Mouse (Mus musculus) bone marrow macrophage, adult 2 months (primary cell): Measurements from ENCODE around the gene Rasa2. TPM values are rescaled to one million over a fixed set of nuclear protein-coding genes. Genes with fewer than 3 reads are reported as not detected.
A peak's percentile ranks its signal among the peaks of the same experiment; 100 is the strongest.

ENCODE experiments used
- H3K27ac ChIP-seq: 2 replicates; pipeline ENCODE4 v1.5.1; 2012; ENCODE audit warnings: low read depth, low read length; ENCODE audit not compliant: insufficient read depth
- H3K4me1 ChIP-seq: 2 replicates; pipeline ENCODE4 v1.6.1; 2012; ENCODE audit warnings: low read length; ENCODE audit not compliant: control insufficient read depth, insufficient read depth
- H3K4me3 ChIP-seq: 2 replicates; pipeline ENCODE4 v1.5.1; 2012; ENCODE audit warnings: mild to moderate bottlenecking, low read length, moderate library complexity; ENCODE audit not compliant: insufficient read depth
- CTCF ChIP-seq: IDR thresholded peaks from 2 replicates; pipeline ENCODE4 v1.5.1; 2012; ENCODE audit warnings: low read depth, mild to moderate bottlenecking, low read length, moderate library complexity
- POLR2A ChIP-seq: IDR thresholded peaks from 2 replicates; pipeline ENCODE4 v1.6.1; 2012; ENCODE audit warnings: mild to moderate bottlenecking, low read depth, low read length, borderline replicate concordance
- polyA plus RNA-seq: library from polyadenylated mRNA; stranded (reverse); fragments of >200 nt; gene quantifications from 2 replicates; pipeline ENCODE4 v1.2.4, GENCODE M21; 2012; ENCODE audit not compliant: missing spikeins, insufficient read depth, insufficient read length

Rasa2 gene
- polyA plus RNA-seq, 1 experiment = 5.2 TPM

GRCm38 (mm10) chr9:96669877-96670276 is 38.5 kb upstream of the Rasa2 start:
- Histone ChIP-seq H3K4me1 (0 out of 2 replicates have a peak, but pooled peaks cover 3% of the 10 kb centered on the region), H3K4me3 (peak overlapping the region; percentile 33; the same call in 1 of the 2 replicates), H3K27ac (peak overlapping the region; percentile 26)
- no peak for TF ChIP-seq POLR2A
- TF ChIP-seq CTCF = peak; percentile 75

GRCm38 (mm10) chr9:96668628-96669027 is 37.2 kb upstream of the Rasa2 start:
- H3K4me3 ChIP-seq = no peak overlapping the region
- 0 out of 2 replicates have a peak, but pooled peaks cover 3% of the 10 kb centered on the region for H3K4me1 ChIP-seq
- TF ChIP-seq CTCF = no peak
- no peak for TF ChIP-seq POLR2A
- H3K27ac ChIP-seq = no peak overlapping the region

GRCm38 (mm10) chr9:96660510-96661244 is 29.3 kb upstream of the Rasa2 start:
- H3K4me1 ChIP-seq = no peaks in the 10 kb centered on the region
- TF ChIP-seq CTCF (no peak), POLR2A (no peak)
- H3K27ac ChIP-seq = no peak overlapping the region
- H3K4me3 ChIP-seq = no peak overlapping the region

- H3K4me3 ChIP-seq = no peak overlapping the region
- no peak for TF ChIP-seq CTCF
- no peak for TF ChIP-seq POLR2A
- no peaks in the 10 kb centered on the region for H3K4me1 ChIP-seq
- H3K27ac ChIP-seq = no peak overlapping the region
These were observed 28.4 kb upstream of the Rasa2 start for GRCm38 (mm10) chr9:96659801-96660200.

- TF ChIP-seq CTCF = no peak
- TF ChIP-seq POLR2A = no peak
- H3K4me1 ChIP-seq = peaks cover 22% of the 10 kb centered on the region
- no peak overlapping the region for H3K27ac ChIP-seq
- no peak overlapping the region for H3K4me3 ChIP-seq
These were observed 22.1 kb upstream of the Rasa2 start for GRCm38 (mm10) chr9:96653538-96653937.

GRCm38 (mm10) chr9:96652763-96653162 is 21.3 kb upstream of the Rasa2 start:
- Histone ChIP-seq H3K4me1 (peaks cover 22% of the 10 kb centered on the region), H3K4me3 (no peak overlapping the region), H3K27ac (no peak overlapping the region)
- TF ChIP-seq CTCF = peak; percentile 71
- no peak for TF ChIP-seq POLR2A

GRCm38 (mm10) chr9:96650807-96651206 is 19.4 kb upstream of the Rasa2 start:
- Histone ChIP-seq H3K4me1 (peaks cover 22% of the 10 kb centered on the region), H3K27ac (no peak overlapping the region), H3K4me3 (no peak overlapping the region)
- TF ChIP-seq POLR2A (no peak), CTCF (no peak)

GRCm38 (mm10) chr9:96649924-96650323 is 18.5 kb upstream of the Rasa2 start:
- TF ChIP-seq POLR2A (no peak), CTCF (no peak)
- no peak overlapping the region for H3K4me3 ChIP-seq
- no peak overlapping the region for H3K27ac ChIP-seq
- H3K4me1 ChIP-seq = peaks cover 22% of the 10 kb centered on the region

- Histone ChIP-seq H3K27ac (no peak overlapping the region), H3K4me3 (no peak overlapping the region), H3K4me1 (peaks cover 22% of the 10 kb centered on the region)
- TF ChIP-seq CTCF (no peak), POLR2A (no peak)
These were observed 17.9 kb upstream of the Rasa2 start for GRCm38 (mm10) chr9:96649362-96649761.

GRCm38 (mm10) chr9:96646668-96647295 is 15.4 kb upstream of the Rasa2 start:
- H3K4me3 ChIP-seq = no peak overlapping the region
- H3K4me1 ChIP-seq = peaks cover 14% of the 10 kb centered on the region
- TF ChIP-seq CTCF = no peak
- TF ChIP-seq POLR2A = no peak
- H3K27ac ChIP-seq = no peak overlapping the region
